ENCODE assay signal across 7 mouse cellular contexts in genomic region chr8:126547841-126548240, GRCm38 (mm10). TPM values are rescaled to one million over a fixed set of nuclear protein-coding genes. Genes with fewer than 3 reads are reported as not detected.
DNase-seq lines count a peak whose midpoint lies in the region.

No protein-coding gene starts in this region.

- peak; percentile 37 for DNase-seq in urinary bladder, postnatal 25 days (ENCODE audit: low spot score)
- DNase-seq in urinary bladder, postnatal 10 days (ENCODE audit: low spot score), result no peak
- DNase-seq in heart, adult 18-20 months, result peak; percentile 77 to 82
- DNase-seq in kidney, postnatal 4 days, result peak; percentile 42 to 62
- no peak for DNase-seq in spleen, postnatal 14 days (ENCODE audit: low spot score in 2 of 2)
- no peak for DNase-seq in yolk sac, embryonic 10.5 days (ENCODE audit: low spot score)
- DNase-seq in thymus, adult 18-20 months, result no peak

RNA-seq across cellular contexts. Expression of gene Irf2bp2, which starts 45.9 kb away (rescaled TPM):
- 100 to 1,000 TPM; 101 to 128 TPM for total RNA-seq in heart, adult 18-20 months (2021)

Comparison
In these comparisons a context has a peak if more than half of its experiments do, and no peak if none do; other contexts are left out.
1. DNase-seq: peak in urinary bladder, postnatal 25 days (single experiment), heart, adult 18-20 months (2 of 2) and kidney, postnatal 4 days (2 of 2); none in urinary bladder, postnatal 10 days (single experiment), spleen, postnatal 14 days (0 of 2), yolk sac, embryonic 10.5 days (single experiment) and thymus, adult 18-20 months (0 of 2).